Mouse (Mus musculus): ENCODE measurements around the gene Upk3b. TPM values are rescaled to one million over a fixed set of nuclear protein-coding genes. Genes with fewer than 3 reads are reported as not detected.
"Not testable (repeated sequence)": the region's sequence is repeated elsewhere in the genome, so short reads cannot be mapped to it uniquely, and the experiment has no call there.

Upk3b gene
- polyA plus RNA-seq, 1 experiment: 0.11 TPM

DNA sequence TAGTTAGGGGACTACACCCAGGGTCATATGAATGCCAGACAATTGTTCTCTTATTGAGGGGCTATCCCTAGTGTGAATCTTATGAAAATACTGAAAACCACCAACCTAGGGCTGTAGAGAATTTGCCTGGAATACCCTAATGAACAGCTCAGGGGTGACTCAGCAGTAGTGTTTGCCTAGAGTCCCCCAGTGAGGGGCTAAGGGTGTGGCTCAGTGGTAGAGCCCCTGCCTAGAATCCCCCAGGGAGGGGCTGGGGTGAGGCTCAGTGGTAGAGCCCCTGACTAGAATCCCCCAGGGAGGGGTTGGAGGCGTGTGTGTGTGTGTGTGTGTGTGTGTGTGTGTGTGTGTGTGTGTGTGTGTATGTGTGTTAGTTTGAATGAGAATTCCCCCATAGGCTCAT is 1.6 kb upstream of the Upk3b start:
- TF ChIP-seq POLR2A (IDR thresholded peaks at IDR 0.05; ENCODE audit: borderline replicate concordance, extremely low read depth, insufficient read depth, insufficient read length, poor library complexity, severe bottlenecking): no peak
- TF ChIP-seq CTCF (IDR thresholded peaks at IDR 0.05; ENCODE audit: borderline replicate concordance, extremely low read depth, insufficient read depth, insufficient read length): no peak
- DNase-seq (ENCODE audit: low read depth): no peak

DNA sequence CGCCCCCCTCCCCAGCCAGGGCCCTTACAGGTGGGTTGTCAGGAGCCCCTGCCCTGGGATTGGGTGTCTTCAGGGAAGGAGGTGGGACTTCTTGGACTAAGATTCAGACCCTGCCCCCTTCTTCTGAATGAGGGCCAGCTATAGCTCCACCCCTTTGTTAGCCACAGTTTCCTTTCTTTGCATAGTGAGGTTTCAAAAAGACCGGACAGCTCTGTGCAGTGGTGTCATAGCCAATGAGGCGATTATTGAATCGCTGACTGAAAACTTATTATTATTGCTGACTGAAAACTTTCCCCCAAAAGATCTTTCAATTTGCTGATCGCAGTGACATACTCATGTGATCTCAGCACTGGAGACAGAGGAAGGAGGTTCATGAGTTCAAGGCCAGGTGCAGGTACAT is 1.9 kb downstream of the Upk3b start:
- DNase-seq (ENCODE audit: low read depth): peak; percentile 17

DNA sequence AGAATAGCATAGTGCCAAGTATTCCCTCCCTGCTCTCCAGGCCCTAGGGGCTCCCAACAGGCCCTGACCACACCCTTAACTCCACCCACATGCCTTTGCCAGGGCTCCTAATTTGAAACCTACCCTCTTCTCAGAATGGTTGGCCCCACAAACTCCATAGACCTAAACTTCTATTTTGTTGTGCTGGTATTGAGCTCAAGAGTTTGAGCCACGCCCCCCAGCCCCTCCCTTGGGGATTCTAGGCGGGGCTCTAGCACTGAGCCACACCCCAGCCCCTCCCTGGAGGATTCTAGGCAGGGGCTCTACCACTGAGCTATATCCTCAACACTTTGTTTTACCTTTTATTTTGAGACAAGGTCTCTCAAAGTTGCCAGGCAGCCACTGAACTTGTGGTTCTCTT is 3.0 kb downstream of the Upk3b start:
- TF ChIP-seq POLR2A (IDR thresholded peaks at IDR 0.05; ENCODE audit: borderline replicate concordance, extremely low read depth, insufficient read depth, insufficient read length, poor library complexity, severe bottlenecking) (no peak), CTCF (IDR thresholded peaks at IDR 0.05; ENCODE audit: borderline replicate concordance, extremely low read depth, insufficient read depth, insufficient read length) (no peak)
- DNase-seq (ENCODE audit: low read depth): no peak

More for the DNA sequence above, 1.9 kb downstream of the Upk3b start:
- TF ChIP-seq POLR2A (IDR thresholded peaks at IDR 0.05; ENCODE audit: borderline replicate concordance, extremely low read depth, insufficient read depth, insufficient read length, poor library complexity, severe bottlenecking) (no peak), CTCF (IDR thresholded peaks at IDR 0.05; ENCODE audit: borderline replicate concordance, extremely low read depth, insufficient read depth, insufficient read length) (no peak)

DNA sequence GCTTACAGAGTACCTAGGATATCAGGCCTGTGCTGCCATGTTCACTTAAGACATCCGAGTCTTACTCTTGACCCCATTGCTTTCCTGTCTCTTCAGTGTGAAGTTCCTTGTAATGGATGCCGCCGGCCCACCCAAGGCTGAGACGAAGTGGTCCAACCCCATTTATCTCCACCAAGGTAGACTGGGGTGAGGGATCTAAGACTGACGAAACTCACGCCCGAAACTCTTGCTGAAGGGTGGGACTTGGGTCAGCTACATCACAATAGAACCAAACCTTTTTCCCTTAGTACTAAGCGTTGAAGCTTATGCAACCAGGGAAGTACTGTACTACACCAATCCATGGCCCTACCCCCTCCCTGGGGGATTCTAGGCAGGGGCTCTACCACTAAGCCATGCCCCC is 3.4 kb downstream of the Upk3b start:
- TF ChIP-seq CTCF (IDR thresholded peaks at IDR 0.05; ENCODE audit: borderline replicate concordance, extremely low read depth, insufficient read depth, insufficient read length) (no peak), POLR2A (IDR thresholded peaks at IDR 0.05; ENCODE audit: borderline replicate concordance, extremely low read depth, insufficient read depth, insufficient read length, poor library complexity, severe bottlenecking) (no peak)
- no peak for DNase-seq (ENCODE audit: low read depth)

DNA sequence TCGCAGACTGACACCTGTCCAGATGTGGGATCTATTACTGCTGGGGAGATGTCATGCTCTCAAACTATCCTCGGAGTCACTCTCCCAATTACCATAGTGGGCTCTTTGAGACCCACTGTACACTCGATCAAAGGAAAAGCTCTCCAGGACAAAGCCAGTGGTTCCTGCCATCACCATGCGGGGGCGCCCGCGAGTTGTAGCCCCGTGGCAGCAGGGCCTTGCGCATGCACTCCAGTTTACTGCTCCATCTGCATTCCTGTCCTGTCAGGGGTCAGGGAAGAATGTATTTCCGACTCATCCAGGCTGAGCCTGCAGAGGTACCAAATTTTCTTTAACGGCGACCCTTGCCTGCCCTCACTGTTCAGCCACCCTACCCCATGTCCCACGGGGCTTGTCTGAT is 6.6 kb downstream of the Upk3b start:
- no peak for TF ChIP-seq POLR2A (IDR thresholded peaks at IDR 0.05; ENCODE audit: borderline replicate concordance, extremely low read depth, insufficient read depth, insufficient read length, poor library complexity, severe bottlenecking)
- TF ChIP-seq CTCF (IDR thresholded peaks at IDR 0.05; ENCODE audit: borderline replicate concordance, extremely low read depth, insufficient read depth, insufficient read length): peak; percentile 10; the same call in 1 of the 2 replicates
- DNase-seq (ENCODE audit: low read depth): no peak

DNA sequence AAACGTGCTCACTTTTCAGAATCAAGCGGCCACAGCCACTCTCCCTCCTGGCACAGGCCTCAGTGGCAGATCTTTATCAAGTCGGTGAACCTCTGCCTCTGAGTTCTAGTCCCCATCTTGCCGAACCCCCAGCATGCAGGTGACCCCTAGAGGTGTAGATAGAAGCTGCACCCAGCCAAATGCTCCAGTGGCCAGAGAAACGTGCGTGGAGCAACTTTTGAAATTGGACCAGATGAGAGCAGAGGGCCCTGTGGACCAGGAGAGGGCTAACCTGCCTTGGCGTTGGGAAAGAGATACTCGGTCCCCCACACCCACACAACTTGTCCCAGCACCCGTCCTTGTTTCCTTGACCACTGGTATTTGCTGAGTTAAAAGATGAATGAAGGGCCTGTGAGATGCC is 7.1 kb downstream of the Upk3b start:
- no peak for TF ChIP-seq POLR2A (IDR thresholded peaks at IDR 0.05; ENCODE audit: borderline replicate concordance, extremely low read depth, insufficient read depth, insufficient read length, poor library complexity, severe bottlenecking)
- TF ChIP-seq CTCF (IDR thresholded peaks at IDR 0.05; ENCODE audit: borderline replicate concordance, extremely low read depth, insufficient read depth, insufficient read length): peak; percentile 41; the same call in 1 of the 2 replicates
- peak; percentile 41 for DNase-seq (ENCODE audit: low read depth)

DNA sequence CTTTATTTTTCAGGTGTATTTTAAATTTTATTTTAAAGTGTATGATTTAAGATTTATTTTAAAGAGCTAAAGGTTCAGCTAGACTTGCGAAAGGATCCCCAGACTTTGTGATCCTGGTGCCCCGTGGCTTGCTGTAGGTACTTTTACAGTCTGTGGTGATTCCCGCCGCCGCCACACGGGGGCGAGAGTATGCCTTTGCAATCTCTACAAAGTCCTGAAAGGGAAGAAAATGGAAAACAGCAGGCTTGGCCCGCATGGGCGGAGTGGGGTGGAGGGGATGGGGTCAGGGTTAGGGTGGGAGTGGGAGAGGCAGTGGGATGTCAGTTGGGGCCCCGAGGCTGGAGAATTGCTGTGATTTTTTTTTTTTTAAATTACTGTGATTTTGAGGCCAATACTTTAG is 7.7 kb downstream of the Upk3b start:
- peak; percentile 82 for DNase-seq (ENCODE audit: low read depth)
- TF ChIP-seq CTCF (IDR thresholded peaks at IDR 0.05; ENCODE audit: borderline replicate concordance, extremely low read depth, insufficient read depth, insufficient read length) (peak; percentile 92), POLR2A (IDR thresholded peaks at IDR 0.05; ENCODE audit: borderline replicate concordance, extremely low read depth, insufficient read depth, insufficient read length, poor library complexity, severe bottlenecking) (no peak)

DNA sequence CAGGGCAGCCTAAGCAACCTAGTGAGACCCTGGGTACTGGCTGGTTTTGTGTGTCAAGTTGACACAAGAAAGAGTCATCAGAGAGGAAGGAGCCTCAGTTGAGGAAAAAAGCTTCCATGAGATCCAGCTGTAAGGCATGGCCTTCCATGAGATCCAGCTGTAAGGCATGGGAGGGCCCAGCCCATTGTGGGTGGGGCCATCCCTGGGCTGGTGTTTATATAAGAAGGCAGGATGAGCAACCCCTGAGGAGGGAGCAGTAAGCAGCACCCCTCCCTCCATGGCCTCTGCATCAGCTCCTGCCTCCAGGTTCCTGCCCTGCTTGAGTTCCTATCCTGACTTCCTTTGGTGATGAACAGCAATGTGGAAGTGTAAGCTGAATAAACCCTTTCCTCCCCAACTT is 10.2 kb downstream of the Upk3b start:
- DNase-seq (ENCODE audit: low read depth): not testable (repeated sequence)

DNA sequence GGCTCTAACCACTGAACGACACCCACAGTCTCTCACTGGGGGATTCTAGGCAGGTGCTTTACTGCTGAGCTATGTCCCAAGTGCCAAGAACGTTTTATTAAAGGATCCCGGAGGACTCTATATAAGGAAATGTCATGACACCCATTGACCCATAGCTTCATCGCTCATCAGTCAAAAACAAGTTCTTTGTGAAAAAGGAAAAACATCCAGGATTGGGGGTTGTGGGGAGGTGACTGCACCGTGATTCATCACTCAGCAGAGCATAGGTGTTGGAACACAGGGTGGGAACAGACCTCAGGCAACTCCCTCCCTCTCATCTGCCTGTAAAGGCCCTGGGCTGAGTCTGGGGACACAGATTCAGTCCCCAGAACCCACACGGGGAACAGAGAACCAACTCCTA is 11.6 kb downstream of the Upk3b start:
- DNase-seq (ENCODE audit: low read depth): no peak
- TF ChIP-seq POLR2A (IDR thresholded peaks at IDR 0.05; ENCODE audit: borderline replicate concordance, extremely low read depth, insufficient read depth, insufficient read length, poor library complexity, severe bottlenecking): no peak
- TF ChIP-seq CTCF (IDR thresholded peaks at IDR 0.05; ENCODE audit: borderline replicate concordance, extremely low read depth, insufficient read depth, insufficient read length): no peak

DNA sequence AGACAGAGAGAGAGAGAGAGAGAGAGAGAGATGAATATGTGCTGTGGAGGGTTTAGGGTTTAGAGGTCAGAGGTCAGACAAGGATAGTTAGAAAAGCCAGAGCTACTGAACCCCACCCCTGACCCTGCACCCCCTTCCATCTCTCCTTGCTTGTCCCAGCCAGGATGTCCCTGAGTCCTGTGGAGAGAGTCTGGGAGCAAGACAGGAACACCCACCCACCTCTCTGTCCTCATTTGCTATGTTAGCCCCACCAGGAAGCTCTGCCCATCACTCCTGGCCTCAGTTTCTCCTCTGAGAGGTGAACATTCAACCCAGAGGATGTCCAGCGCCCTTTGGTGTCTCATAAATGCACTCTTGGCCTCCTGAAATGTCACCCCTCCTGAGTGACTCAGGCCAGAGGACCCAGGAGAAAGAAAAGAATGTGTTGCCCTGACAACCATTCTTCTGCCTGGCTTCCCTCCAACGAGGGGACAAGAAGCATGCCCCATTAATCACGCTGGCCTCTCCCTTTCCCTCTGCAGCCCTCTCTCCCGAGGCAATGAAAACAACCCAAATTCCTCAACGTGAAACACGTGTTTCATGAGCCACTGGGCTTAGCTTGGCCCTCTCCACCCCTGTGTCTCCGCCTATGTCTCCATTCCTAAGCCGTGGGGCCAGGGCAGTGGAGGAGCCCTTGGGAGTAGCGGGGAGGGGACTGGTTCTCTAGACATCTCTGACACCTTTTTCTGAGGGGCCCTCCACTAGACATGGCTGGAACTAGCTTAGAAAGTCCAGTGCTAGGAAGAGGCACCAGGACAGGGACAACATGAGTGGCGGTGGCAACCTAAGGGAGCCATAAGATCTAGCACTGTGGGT is 13.2 kb downstream of the Upk3b start:
- peak; percentile 83 for DNase-seq (ENCODE audit: low read depth)
- no peak for TF ChIP-seq POLR2A (IDR thresholded peaks at IDR 0.05; ENCODE audit: borderline replicate concordance, extremely low read depth, insufficient read depth, insufficient read length, poor library complexity, severe bottlenecking)
- TF ChIP-seq CTCF (IDR thresholded peaks at IDR 0.05; ENCODE audit: borderline replicate concordance, extremely low read depth, insufficient read depth, insufficient read length): no peak

DNA sequence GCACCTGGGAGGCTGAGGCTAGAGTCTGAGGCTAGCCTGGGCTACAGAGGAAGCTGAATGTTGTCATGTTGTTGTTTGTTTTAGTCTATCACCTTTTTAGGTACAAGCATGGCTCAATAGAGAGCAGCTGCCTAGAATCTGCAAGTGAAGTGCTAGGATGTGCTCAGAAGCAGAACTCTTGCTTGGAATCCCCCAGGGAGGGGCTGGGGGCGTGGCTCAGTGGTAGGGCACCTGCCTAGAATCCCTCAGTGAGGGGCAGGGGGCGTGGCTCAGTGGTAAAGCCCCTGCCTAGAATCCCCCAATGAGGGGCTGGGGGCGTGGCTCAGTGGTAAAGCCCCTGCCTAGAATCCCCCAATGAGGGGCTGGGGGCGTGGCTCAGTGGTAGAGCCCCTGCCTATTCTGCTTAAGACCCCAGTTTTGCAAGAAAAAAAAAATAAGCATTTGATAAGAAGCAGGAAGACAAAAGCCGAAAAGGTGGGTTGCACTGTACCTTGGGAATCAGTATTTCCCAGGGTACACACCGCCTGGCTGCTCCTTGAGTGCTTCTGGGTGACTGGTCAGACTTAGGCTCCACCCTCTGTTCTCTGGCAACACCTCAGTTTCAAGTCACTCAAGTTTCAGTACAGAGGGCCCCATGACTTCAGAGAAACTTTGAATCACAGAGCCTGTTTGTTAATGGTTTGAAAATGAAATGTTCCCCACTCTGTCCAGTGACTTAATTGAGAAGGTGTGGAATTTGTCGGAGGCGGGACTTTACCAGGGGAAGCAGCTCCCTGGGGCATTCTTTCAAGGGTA is 14.8 kb downstream of the Upk3b start:
- TF ChIP-seq POLR2A (IDR thresholded peaks at IDR 0.05; ENCODE audit: borderline replicate concordance, extremely low read depth, insufficient read depth, insufficient read length, poor library complexity, severe bottlenecking): no peak
- no peak for TF ChIP-seq CTCF (IDR thresholded peaks at IDR 0.05; ENCODE audit: borderline replicate concordance, extremely low read depth, insufficient read depth, insufficient read length)
- no peak for DNase-seq (ENCODE audit: low read depth)
